Mouse (Mus musculus) neural tube, embryonic 15.5 days (tissue): ENCODE data around the gene Clba1. TPM values are rescaled to one million over a fixed set of nuclear protein-coding genes. Genes with fewer than 3 reads are reported as not detected.

ENCODE experiments used
- ATAC-seq: fragments of 200-750 bp; cut with Nextera tagmentation; 2 replicates; pipeline ENCODE4 v1.8.0; 2017; ENCODE audit warnings: mild to moderate bottlenecking, moderate TSS enrichment, moderate library complexity; ENCODE audit not compliant: low FRiP score
- H3K27ac ChIP-seq: fragments of 300-500 bp; sonication (generic); replicated peaks from 2 replicates; pipeline ENCODE4 v1.5.1; 2015; ENCODE audit warnings: mild to moderate bottlenecking, inconsistent platforms
- H3K27me3 ChIP-seq: fragments of 300-500 bp; sonication (generic); replicated peaks from 2 replicates; pipeline ENCODE4 v1.6.1; 2015; ENCODE audit warnings: inconsistent platforms
- H3K36me3 ChIP-seq: fragments of 300-500 bp; sonication (generic); 2 replicates; pipeline ENCODE4 v1.6.1; 2015; ENCODE audit warnings: inconsistent platforms
- H3K4me1 ChIP-seq: fragments of 300-500 bp; sonication (generic); 2 replicates; pipeline ENCODE4 v1.6.1; 2015; ENCODE audit warnings: inconsistent platforms
- H3K4me2 ChIP-seq: fragments of 300-500 bp; sonication (generic); 2 replicates; pipeline ENCODE4 v1.6.1; 2015; ENCODE audit warnings: inconsistent platforms, mild to moderate bottlenecking, moderate library complexity
- H3K4me3 ChIP-seq: fragments of 300-500 bp; sonication (generic); replicated peaks from 2 replicates; pipeline ENCODE4 v1.5.1; 2015; ENCODE audit warnings: mild to moderate bottlenecking, inconsistent platforms
- H3K9ac ChIP-seq: fragments of 300-500 bp; sonication (generic); replicated peaks from 2 replicates; pipeline ENCODE4 v1.6.1; 2015; ENCODE audit warnings: mild to moderate bottlenecking, inconsistent platforms
- H3K9me3 ChIP-seq: fragments of 300-500 bp; sonication (generic); replicated peaks from 2 replicates; pipeline ENCODE4 v1.6.1; 2016; ENCODE audit warnings: inconsistent platforms
- WGBS: fragments of 180-500 bp; shearing (Covaris S2); methylation state at CpG from one replicate; pipeline ENCODE4 v1.1.7; 2015; ENCODE audit warnings: mixed read lengths; 5-methylcytosine and 5-hydroxymethylcytosine counted together
- polyA plus RNA-seq: library from polyadenylated mRNA; unstranded; fragments of >200 nt; fragmentation: Nextera tagmentation; extraction: Ambion mirVana; gene quantifications from 2 replicates; pipeline ENCODE4 v1.2.1, GENCODE M21; 2015

Clba1 gene
- 19.6 and 21.1 TPM in 2 replicates for polyA plus RNA-seq

DNA sequence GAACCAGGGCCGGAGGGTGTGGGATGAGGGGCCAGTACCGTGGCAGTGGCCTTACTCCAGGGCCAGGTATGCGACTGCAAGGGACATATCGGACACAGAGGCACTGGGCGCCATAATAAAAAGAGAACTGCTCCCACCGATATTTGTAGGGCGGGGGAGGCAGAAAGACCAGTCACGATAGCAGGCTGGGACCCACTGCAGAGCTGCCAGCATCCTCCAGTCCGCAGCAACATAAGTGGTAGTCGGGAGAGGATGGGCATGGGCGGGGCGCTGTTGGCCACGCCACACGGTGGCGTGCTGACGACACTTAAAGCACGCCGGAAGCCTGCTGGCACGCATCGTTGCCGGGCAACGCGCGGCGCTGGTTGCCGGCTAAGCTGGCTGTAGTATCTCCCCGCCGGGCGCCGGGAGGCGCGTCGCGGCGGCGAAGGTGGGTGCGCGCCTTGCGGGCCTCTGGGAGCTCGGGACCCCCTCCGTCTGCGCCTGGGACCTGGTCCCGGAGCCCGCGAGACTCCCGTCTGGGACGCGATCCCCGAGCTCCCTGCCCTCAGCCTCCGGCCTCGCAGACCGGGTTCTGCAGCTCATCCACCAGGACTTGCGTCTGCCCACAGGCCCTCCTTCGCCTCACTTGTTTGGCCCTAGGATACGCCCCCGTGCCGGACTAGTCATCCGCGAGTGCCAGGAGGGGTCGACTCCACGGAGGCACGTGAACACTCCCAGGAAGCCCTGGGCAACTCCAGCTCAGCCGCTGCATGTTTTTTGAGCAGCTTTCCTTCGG lies at the start of gene Clba1:
Gene Clba1, plus strand, starts transcription at position 351 of the 778 bp plus-strand sequence.
- H3K4me2 ChIP-seq = peak within 1 kb of the TSS; percentile 96
- under 1% methylated on average over 64 of the region's 64 CpGs for WGBS
- H3K4me1 ChIP-seq = peaks cover 30% of the 10 kb centered on the region
- ATAC-seq = peak; percentile 95
- no peaks in the 10 kb centered on the region for H3K9me3 ChIP-seq
- H3K9ac ChIP-seq = peak within 1 kb of the TSS; percentile 70
- peak within 1 kb of the TSS; percentile 77 for H3K4me3 ChIP-seq
- peak within 1 kb of the TSS; percentile 86 for H3K27ac ChIP-seq
- H3K36me3 ChIP-seq = peaks cover 11% of the 10 kb centered on the region
- H3K27me3 ChIP-seq = 0 out of 2 replicates have a peak, but pooled peaks cover 4% of the 10 kb centered on the region

DNA sequence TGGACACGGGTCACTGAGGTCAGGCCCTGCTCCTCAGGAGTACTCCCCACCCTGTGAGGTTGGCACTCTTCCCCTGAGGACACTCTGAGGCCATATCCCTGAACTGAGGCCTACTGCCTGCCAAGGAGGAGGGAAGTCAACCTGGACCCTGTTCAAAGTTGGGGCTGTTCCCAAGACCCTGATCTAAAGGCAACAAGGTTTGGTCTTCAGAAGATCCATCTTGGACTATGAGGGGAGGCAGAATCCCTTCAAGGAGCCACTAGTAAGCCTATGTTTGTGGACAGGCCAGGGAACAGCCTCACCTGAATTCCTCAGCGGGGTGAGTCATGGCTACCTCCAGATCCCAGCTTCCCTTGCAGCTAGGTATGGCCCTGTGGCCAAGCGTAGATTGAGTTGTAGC lies 49.3 kb upstream of the Clba1 start:
- no peak overlapping the region for H3K4me2 ChIP-seq
- WGBS = 93% methylated on average over 3 of the region's 3 CpGs
- no peak for ATAC-seq
- no peaks in the 10 kb centered on the region for H3K9me3 ChIP-seq
- H3K9ac ChIP-seq = no peak overlapping the region
- 0 out of 2 replicates have a peak, but pooled peaks cover 2% of the 10 kb centered on the region for H3K27me3 ChIP-seq
- H3K36me3 ChIP-seq = no peaks in the 10 kb centered on the region
- H3K4me3 ChIP-seq = no peak overlapping the region
- H3K27ac ChIP-seq = no peak overlapping the region
- H3K4me1 ChIP-seq = no peaks in the 10 kb centered on the region

DNA sequence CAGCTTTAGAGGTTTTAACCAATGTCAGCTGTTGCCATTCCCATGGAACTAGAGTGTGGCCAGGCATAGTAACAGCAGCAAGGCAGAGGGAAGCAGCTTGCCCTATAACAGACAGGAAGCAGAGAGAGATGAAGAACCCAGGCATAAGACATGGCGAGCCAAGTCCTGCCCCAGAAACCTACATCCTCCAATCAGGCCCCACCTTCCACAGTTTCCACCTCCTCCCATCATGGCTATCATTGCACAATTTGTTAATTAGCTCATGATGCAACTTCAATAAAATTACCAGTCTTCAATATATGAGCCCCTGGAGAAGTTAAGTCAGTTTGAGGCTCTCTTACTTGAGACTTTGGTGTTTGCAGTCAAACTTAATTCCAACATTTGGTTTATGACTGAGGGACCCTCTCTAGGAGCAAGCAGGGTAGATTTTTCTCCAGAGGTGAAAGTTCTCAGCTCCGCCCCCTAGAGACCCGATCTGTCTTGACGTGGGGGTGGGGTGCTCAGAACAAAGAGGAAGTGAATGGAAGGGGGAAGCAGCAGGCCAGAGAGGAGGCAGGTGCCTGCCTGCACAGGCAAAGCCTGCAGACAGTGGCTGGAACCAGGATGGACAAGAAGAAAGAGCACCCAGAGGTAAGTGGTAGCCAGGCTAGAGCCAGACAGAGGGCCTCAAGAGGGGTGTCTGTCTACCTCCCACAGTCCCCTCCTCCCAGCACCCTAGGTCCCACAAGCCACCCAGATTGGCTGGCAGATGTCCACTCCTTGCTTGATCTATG lies 48.4 kb upstream of the Clba1 start, which contains the start of gene Pld4:
Gene Pld4, plus strand, starts transcription at position 502 of the 773 bp plus-strand sequence.
- Histone ChIP-seq H3K4me2 (no peak within 1 kb of the TSS), H3K27me3 (0 out of 2 replicates have a peak, but pooled peaks cover 2% of the 10 kb centered on the region), H3K4me1 (no peaks in the 10 kb centered on the region), H3K4me3 (no peak within 1 kb of the TSS), H3K9me3 (no peaks in the 10 kb centered on the region), H3K36me3 (no peaks in the 10 kb centered on the region), H3K9ac (no peak within 1 kb of the TSS), H3K27ac (no peak within 1 kb of the TSS)
- WGBS = 48% methylated on average over 4 of the region's 4 CpGs
- ATAC-seq = no peak

DNA sequence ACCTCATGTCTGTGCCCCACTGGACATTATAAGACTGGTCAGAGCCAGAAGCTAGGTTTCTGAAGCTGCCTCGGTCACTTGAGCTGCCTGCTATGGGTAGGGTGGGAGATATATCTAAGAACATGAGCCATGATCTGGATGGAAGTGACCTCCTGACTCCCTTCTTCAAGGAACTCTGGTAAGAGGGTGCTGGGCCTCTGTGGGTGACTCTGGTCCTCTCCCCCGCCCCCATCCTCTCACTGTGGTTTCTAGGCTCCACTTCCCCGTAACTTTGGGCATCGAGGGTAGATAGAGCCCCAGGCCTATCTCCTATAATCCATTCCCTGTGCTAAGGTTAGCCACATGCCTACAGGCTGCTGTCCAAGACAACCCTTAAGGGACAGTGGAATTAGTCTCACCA lies 47.3 kb upstream of the Clba1 start:
- H3K9ac ChIP-seq = no peak overlapping the region
- no peaks in the 10 kb centered on the region for H3K4me1 ChIP-seq
- no peaks in the 10 kb centered on the region for H3K36me3 ChIP-seq
- H3K4me3 ChIP-seq = no peak overlapping the region
- no peak overlapping the region for H3K27ac ChIP-seq
- ATAC-seq = no peak
- no peak overlapping the region for H3K4me2 ChIP-seq
- 0 out of 2 replicates have a peak, but pooled peaks cover 2% of the 10 kb centered on the region for H3K27me3 ChIP-seq
- no peaks in the 10 kb centered on the region for H3K9me3 ChIP-seq
- 90% methylated on average over 4 of the region's 4 CpGs for WGBS

DNA sequence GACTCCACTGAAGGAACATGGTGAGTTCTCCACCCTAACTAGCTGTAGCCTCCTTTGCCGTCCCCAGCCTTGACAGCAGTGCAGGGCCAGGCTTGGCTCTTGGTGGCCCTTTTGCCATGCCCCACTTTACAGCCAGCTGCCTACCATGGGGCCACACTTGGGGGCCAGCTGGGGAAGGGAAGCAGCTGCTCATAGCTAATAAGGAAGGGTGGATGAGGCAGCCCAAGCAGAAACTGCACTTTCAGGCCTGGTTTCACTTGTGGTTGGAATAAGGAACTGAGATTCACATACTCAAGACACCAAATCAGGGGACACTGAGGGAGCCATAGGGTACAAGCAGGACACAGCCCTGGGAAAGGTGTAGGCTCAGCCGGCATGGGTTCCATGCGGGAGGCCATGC lies 46.7 kb upstream of the Clba1 start:
- ATAC-seq = no peak
- 93% methylated on average over 3 of the region's 3 CpGs for WGBS
- no peak overlapping the region for H3K4me3 ChIP-seq
- H3K9me3 ChIP-seq = no peaks in the 10 kb centered on the region
- no peaks in the 10 kb centered on the region for H3K4me1 ChIP-seq
- H3K27ac ChIP-seq = no peak overlapping the region
- no peak overlapping the region for H3K9ac ChIP-seq
- H3K36me3 ChIP-seq = no peaks in the 10 kb centered on the region
- 0 out of 2 replicates have a peak, but pooled peaks cover 2% of the 10 kb centered on the region for H3K27me3 ChIP-seq
- no peak overlapping the region for H3K4me2 ChIP-seq

DNA sequence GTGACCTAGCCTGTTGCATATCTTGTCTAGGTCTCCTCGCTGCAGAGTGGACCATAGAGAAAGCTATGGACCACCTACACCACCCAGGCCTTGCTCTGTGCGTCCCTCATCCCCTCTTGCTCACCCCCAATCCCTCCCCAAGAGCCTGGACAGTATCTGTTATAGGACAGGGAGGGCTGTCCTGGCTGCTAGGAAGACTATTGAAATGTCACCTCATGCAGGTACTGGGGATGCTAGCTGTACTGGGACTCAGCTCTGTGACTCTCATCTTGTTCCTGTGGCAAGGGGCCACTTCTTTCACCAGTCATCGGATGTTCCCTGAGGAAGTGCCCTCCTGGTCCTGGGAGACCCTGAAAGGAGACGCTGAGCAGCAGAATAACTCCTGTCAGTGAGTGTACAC lies 45.6 kb upstream of the Clba1 start:
- no peak overlapping the region for H3K9ac ChIP-seq
- no peaks in the 10 kb centered on the region for H3K36me3 ChIP-seq
- no peak overlapping the region for H3K4me3 ChIP-seq
- 85% methylated on average over 4 of the region's 4 CpGs for WGBS
- H3K4me1 ChIP-seq = no peaks in the 10 kb centered on the region
- no peak overlapping the region for H3K27ac ChIP-seq
- no peak overlapping the region for H3K4me2 ChIP-seq
- no peaks in the 10 kb centered on the region for H3K9me3 ChIP-seq
- ATAC-seq = no peak
- no peaks in the 10 kb centered on the region for H3K27me3 ChIP-seq

DNA sequence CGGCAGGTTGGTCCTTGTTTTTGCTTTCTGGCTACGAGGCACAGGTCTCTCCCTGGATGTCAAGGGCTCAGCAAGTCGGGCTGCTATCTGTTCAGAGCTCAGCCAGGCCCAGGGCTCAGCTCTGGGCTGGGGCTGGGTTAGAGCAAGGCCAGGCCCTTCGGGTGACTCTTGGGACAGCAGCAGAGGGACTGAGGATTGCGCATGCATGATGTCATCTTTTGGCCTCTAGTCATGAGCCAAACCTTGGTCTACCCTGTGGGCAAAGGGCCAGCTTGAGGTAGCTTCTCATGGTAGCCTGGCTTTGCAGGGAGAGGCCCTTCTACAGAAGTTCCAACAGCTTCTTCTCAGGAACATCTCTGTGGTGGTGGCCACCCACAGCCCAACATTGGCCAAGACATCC lies 44.6 kb upstream of the Clba1 start:
- Histone ChIP-seq H3K36me3 (no peaks in the 10 kb centered on the region), H3K9ac (no peak overlapping the region), H3K27me3 (no peaks in the 10 kb centered on the region), H3K4me2 (no peak overlapping the region), H3K4me3 (no peak overlapping the region), H3K9me3 (no peaks in the 10 kb centered on the region), H3K27ac (no peak overlapping the region), H3K4me1 (no peaks in the 10 kb centered on the region)
- 88% methylated on average over 5 of the region's 5 CpGs for WGBS
- no peak for ATAC-seq

DNA sequence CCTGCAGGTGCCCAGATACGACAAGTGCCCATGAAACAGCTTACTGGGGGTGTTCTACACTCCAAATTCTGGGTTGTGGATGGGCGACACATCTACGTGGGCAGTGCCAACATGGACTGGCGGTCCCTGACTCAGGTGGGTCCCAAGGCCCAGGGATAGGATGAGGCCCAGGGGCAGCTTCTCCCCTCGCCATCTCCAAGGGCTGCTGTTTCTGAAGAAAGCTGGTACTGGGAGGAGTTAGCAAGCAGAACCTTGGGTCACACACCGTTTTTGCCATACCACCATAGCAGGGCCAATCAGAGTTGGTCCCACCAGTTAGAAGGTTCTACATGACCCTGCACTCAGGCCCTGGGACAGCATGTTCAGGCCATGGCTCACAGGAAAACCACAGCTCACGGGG lies 43.7 kb upstream of the Clba1 start:
- Histone ChIP-seq H3K9ac (no peak overlapping the region), H3K4me1 (no peaks in the 10 kb centered on the region), H3K4me2 (no peak overlapping the region), H3K36me3 (no peaks in the 10 kb centered on the region), H3K9me3 (no peaks in the 10 kb centered on the region), H3K4me3 (no peak overlapping the region), H3K27ac (no peak overlapping the region), H3K27me3 (no peaks in the 10 kb centered on the region)
- no peak for ATAC-seq
- WGBS = 96% methylated on average over 7 of the region's 7 CpGs

DNA sequence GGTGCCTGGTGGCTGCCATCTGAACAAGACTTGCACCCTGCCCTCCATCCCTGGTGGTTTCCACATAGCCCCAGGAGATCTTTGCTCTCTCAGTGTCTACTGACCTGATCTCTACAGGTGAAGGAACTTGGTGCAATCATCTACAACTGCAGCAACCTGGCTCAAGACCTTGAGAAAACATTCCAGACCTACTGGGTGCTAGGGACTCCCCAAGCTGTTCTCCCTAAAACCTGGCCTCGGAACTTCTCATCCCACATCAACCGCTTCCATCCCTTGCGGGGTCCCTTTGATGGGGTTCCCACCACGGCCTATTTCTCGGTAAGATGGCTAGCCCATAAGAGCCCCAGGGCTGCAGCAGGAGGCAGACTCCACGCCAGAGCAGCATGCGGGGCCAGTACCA lies 42.2 kb upstream of the Clba1 start:
- 86% methylated on average over 7 of the region's 7 CpGs for WGBS
- H3K4me1 ChIP-seq = no peaks in the 10 kb centered on the region
- no peak overlapping the region for H3K27ac ChIP-seq
- H3K27me3 ChIP-seq = no peaks in the 10 kb centered on the region
- no peak for ATAC-seq
- H3K9ac ChIP-seq = no peak overlapping the region
- H3K4me3 ChIP-seq = no peak overlapping the region
- H3K9me3 ChIP-seq = no peaks in the 10 kb centered on the region
- no peaks in the 10 kb centered on the region for H3K36me3 ChIP-seq
- no peak overlapping the region for H3K4me2 ChIP-seq

DNA sequence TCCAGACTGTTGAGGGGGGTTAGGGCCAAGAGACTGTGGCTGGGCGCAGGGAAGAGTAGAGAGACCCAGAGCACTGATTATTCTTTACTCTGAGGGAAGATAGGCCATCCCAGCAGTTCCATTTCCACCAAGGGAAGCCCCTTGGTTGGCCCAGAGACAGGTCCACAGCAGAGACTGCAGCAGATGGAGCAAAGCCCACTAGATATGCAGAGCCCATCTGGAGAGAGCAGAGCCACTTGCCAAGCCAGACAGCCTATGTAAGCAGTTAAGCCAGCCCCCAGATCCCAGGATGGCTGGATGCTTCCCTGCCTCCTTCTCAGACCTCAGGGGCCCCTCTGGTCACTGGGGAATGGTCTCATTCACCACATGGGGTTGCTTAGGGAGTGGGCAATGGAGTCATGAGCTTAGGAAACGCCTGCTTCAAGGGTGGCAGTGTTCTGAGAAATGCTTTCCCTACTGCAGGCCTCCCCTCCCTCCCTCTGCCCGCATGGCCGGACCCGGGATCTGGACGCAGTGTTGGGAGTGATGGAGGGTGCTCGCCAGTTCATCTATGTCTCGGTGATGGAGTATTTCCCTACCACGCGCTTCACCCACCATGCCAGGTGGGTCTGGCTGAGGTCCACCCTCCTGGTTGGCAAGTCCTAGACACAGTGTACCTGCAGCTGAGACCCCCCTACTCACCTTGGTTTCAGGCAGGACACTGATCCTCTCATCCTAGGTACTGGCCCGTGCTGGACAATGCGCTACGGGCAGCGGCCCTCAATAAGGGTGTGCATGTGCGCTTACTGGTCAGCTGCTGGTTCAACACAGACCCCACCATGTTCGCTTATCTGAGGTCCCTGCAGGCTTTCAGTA lies 41.5 kb upstream of the Clba1 start:
- no peak for ATAC-seq
- Histone ChIP-seq H3K27me3 (no peaks in the 10 kb centered on the region), H3K27ac (no peak overlapping the region), H3K36me3 (no peaks in the 10 kb centered on the region), H3K4me3 (no peak overlapping the region), H3K4me1 (no peaks in the 10 kb centered on the region), H3K4me2 (no peak overlapping the region), H3K9ac (no peak overlapping the region), H3K9me3 (no peaks in the 10 kb centered on the region)
- WGBS = 92% methylated on average over 16 of the region's 16 CpGs

DNA sequence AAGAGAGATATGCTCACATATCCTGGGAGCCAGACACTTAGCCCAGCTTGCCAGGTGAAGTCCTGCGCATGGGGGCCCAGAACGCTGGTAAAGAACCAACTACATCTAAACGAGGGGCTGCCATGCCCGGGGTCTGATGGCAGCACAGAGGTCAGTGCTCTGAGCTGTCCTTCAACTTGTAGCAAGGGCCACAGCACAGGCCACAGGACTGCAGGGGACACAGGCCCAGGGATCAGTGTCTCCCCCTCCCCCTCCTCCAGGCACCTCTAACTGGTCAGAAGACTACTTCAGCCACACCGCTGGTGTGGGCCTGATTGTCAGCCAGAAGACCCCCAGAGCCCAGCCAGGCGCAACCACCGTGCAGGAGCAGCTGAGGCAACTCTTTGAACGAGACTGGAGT lies 40.6 kb upstream of the Clba1 start:
- ATAC-seq = no peak
- H3K9me3 ChIP-seq = no peaks in the 10 kb centered on the region
- WGBS = 92% methylated on average over 8 of the region's 8 CpGs
- H3K9ac ChIP-seq = no peak overlapping the region
- no peak overlapping the region for H3K27ac ChIP-seq
- H3K36me3 ChIP-seq = no peaks in the 10 kb centered on the region
- H3K4me2 ChIP-seq = no peak overlapping the region
- H3K4me1 ChIP-seq = no peaks in the 10 kb centered on the region
- H3K4me3 ChIP-seq = no peak overlapping the region
- no peaks in the 10 kb centered on the region for H3K27me3 ChIP-seq
